Mouse (Mus musculus) neural tube, postnatal 0 days (tissue): Measurements from ENCODE around the gene Fh1. TPM values are rescaled to one million over a fixed set of nuclear protein-coding genes. Genes with fewer than 3 reads are reported as not detected.

Source experiments
- polyA plus RNA-seq: library from polyadenylated mRNA; unstranded; fragments of >200 nt; fragmentation: Nextera tagmentation; extraction: Ambion mirVana; gene quantifications from 2 replicates; pipeline ENCODE4 v1.2.1, GENCODE M21; 2015

Gene Fh1
- polyA plus RNA-seq, result 133 and 142 TPM in 2 replicates

GRCm38 (mm10) chr1:175625257-175625879, at the start of gene Fh1:
Fh1 (minus strand) TSS chr1:175625635.

GRCm38 (mm10) chr1:175619814-175620431, 5.5 kb downstream of the Fh1 start, which contains the start of gene Kmo:
Kmo (plus strand) TSS chr1:175620381.

Other genes starting within 250 kb of the Fh1 start
- gene Rgs7, start 133.1 kb downstream of the Fh1 start, polyA plus RNA-seq, result 52.1 and 53.0 TPM in 2 replicates
- gene Kmo, start 5.3 kb downstream of the Fh1 start, polyA plus RNA-seq, result 0.13 and 0.19 TPM in 2 replicates
- 10.3 and 11.2 TPM in 2 replicates for gene Opn3, start 67.1 kb upstream of the Fh1 start, polyA plus RNA-seq
- gene Chml, start 67.3 kb upstream of the Fh1 start, polyA plus RNA-seq, result 2.5 and 2.8 TPM in 2 replicates
- not detected in 2 replicates for gene Wdr64, start 73.0 kb upstream of the Fh1 start, polyA plus RNA-seq